Mouse (Mus musculus) embryonic facial prominence, embryonic 10.5 days (tissue): ENCODE data around the gene Lancl1. TPM values are rescaled to one million over a fixed set of nuclear protein-coding genes. Genes with fewer than 3 reads are reported as not detected.
A peak's percentile ranks its signal among the peaks of the same experiment; 100 is the strongest.

Source experiments
- DNase-seq: peaks from one replicate; pipeline ENCODE4 v3.0.0-alpha.2; 2017; ENCODE audit warnings: low spot score
- H3K27ac ChIP-seq: fragments of 300-500 bp; sonication (generic); replicated peaks from 2 replicates; pipeline ENCODE4 v1.5.1; 2016; ENCODE audit warnings: mild to moderate bottlenecking
- H3K27me3 ChIP-seq: fragments of 300-500 bp; sonication (generic); replicated peaks from 2 replicates; pipeline ENCODE4 v1.6.1; 2016; ENCODE audit warnings: low read depth, mild to moderate bottlenecking; ENCODE audit not compliant: poor library complexity, severe bottlenecking
- H3K36me3 ChIP-seq: fragments of 300-500 bp; sonication (generic); replicated peaks from 2 replicates; pipeline ENCODE4 v1.6.1; 2016; ENCODE audit warnings: mild to moderate bottlenecking, moderate library complexity
- H3K4me1 ChIP-seq: fragments of 300-500 bp; sonication (generic); 2 replicates; pipeline ENCODE4 v1.6.1; 2016
- H3K4me3 ChIP-seq: fragments of 300-500 bp; sonication (generic); 2 replicates; pipeline ENCODE4 v1.5.1; 2016; ENCODE audit warnings: mild to moderate bottlenecking, moderate library complexity
- H3K9me3 ChIP-seq: fragments of 300-500 bp; sonication (generic); 2 replicates; pipeline ENCODE4 v1.6.1; 2016; ENCODE audit warnings: mild to moderate bottlenecking
- WGBS: fragments of 180-500 bp; shearing (Covaris S2); methylation state at CpG from one replicate; pipeline ENCODE4 v1.1.7; 2016; 5-methylcytosine and 5-hydroxymethylcytosine counted together
- polyA plus RNA-seq: library from polyadenylated mRNA; unstranded; fragments of >200 nt; fragmentation: Nextera tagmentation; extraction: Ambion mirVana; gene quantifications from 2 replicates; pipeline ENCODE4 v1.2.1, GENCODE M21; 2016

Gene Lancl1
- 70.7 and 79.7 TPM in 2 replicates for polyA plus RNA-seq

DNA sequence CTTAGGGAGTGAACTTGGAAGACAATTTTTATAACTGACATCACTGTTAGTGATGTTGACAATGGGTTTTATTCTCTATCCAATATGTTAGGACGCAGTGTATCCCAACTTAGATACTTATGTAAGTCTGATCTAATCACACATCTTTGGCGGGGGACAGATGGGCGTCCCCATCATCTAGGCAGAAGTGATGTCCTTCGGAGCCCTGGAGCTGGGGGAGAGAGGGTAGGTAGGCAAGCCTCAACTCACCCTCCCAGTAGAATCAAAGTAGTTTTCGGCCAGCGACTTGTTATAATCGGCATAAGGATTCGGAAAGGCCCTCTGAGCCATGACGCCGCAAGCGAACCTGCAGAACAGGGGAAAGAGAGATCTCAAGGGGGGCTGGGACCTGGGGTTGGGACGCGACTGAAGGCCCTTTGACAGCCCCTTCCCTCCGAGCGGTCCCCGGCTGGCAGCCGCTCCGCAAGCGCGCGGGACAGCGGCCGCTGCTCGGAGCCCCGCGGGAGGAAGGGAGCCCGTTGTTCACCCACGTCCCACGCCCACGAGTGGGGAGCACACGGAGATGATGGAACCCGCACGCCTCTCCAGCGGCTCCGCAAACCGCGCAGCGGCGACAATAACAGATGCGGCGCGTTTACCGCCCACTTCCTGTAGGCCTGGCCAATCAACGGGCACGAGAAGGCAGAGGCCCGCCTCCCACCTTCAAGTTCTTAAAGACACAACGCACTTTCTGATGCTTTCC is at the start of gene Lancl1:
Lancl1 (minus strand) TSS at position 627 of the 742 bp plus-strand sequence.
- peak; percentile 89 for DNase-seq
- peaks cover 30% of the 10 kb centered on the region for H3K36me3 ChIP-seq
- H3K4me3 ChIP-seq, result peak within 1 kb of the TSS; percentile 91
- no peaks in the 10 kb centered on the region for H3K27me3 ChIP-seq
- no peaks in the 10 kb centered on the region for H3K9me3 ChIP-seq
- H3K27ac ChIP-seq, result peak within 1 kb of the TSS; percentile 84
- peaks cover 13% of the 10 kb centered on the region for H3K4me1 ChIP-seq
- WGBS, result 1% methylated on average over 47 of the region's 47 CpGs

DNA sequence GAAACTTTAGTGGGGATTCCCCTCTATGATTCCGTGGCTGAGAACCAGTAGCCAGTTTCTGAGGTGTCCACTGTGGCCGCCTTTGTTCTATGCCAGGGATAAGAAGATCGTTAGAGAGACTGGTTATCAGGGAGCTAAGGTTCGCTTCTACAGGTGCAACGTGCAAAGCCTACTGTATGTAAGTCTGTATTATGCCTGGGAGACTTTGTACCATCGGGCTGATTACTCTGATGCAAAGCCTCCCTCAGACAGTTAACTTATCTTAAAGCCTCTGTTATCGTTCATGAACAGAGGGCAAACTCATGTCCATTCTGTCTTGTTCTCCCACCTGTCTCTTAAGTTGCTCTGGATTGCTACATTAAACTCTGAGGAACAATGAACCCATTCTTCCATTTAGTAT is 40.5 kb upstream of the Lancl1 start:
- Histone ChIP-seq H3K36me3 (no peaks in the 10 kb centered on the region), H3K9me3 (no peaks in the 10 kb centered on the region), H3K27ac (no peak overlapping the region), H3K27me3 (no peaks in the 10 kb centered on the region), H3K4me3 (no peak overlapping the region), H3K4me1 (no peaks in the 10 kb centered on the region)
- no peak for DNase-seq
- 85% methylated on average over 7 of the region's 7 CpGs for WGBS

DNA sequence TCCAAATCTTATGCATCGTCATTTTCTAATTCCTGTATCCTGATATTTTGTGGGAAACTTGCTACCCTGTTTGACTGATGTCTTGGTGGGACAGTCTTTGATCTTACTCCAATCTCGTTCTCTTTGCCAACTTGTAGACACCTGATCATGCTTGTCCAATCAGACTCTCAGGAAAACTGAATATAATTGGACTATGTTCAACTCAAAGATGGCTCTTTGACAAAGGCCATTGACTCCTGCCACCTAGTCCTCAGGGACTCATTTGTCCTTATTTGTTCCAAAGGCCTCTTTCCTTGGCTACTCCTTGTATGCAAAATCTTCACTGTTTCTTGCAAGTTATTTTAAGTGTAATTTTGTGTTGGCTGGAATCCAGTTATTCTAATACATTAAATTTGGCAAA is 40.0 kb upstream of the Lancl1 start:
- Histone ChIP-seq H3K9me3 (no peaks in the 10 kb centered on the region), H3K27me3 (no peaks in the 10 kb centered on the region), H3K4me3 (no peak overlapping the region), H3K27ac (no peak overlapping the region), H3K36me3 (no peaks in the 10 kb centered on the region), H3K4me1 (no peaks in the 10 kb centered on the region)
- no peak for DNase-seq
- 81% methylated on average over 2 of the region's 2 CpGs for WGBS

DNA sequence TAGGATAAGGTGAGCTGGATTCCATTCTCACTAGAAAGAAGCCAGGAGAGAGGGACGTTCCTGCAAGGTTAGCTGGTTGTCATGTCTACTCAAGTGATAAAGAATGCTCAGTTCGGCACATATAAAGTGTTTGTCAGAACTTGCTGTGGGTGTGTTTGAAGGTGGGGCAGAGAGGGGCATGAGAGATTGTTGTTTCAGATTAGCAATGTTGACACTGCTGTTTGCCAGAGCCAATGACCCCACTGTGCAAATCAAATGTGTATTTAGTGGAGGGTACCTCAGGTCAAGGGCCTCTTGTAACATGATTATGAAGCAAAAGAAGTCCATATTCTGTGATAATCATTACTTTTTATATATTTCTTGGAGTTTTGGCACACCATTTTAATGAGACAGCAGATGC is 39.1 kb upstream of the Lancl1 start:
- no peak overlapping the region for H3K4me3 ChIP-seq
- no peaks in the 10 kb centered on the region for H3K27me3 ChIP-seq
- no peaks in the 10 kb centered on the region for H3K36me3 ChIP-seq
- WGBS, result 75% methylated on average over 2 of the region's 2 CpGs
- H3K4me1 ChIP-seq, result no peaks in the 10 kb centered on the region
- H3K9me3 ChIP-seq, result no peaks in the 10 kb centered on the region
- H3K27ac ChIP-seq, result no peak overlapping the region
- no peak for DNase-seq

DNA sequence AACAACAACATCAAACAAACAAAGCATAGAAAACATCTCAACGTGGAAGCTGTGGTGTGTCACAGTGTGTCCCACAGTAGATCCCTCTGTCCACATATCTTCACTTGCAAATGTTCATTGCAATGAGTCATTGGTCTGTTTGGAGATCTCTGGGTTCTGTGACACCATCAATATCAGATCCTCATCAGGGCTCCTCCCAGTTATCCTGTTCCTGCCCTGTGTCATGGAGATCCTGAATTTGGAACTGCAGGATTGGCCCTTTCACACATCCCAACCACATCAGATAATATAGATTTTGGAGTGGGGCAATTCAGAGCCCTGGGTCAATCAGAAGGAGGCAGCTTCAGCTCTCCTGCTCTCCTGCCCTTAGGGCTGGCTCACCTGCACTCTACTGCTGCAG is 28.9 kb upstream of the Lancl1 start:
- 69% methylated on average over 1 of the region's 1 CpGs for WGBS
- H3K4me1 ChIP-seq, result no peaks in the 10 kb centered on the region

DNA sequence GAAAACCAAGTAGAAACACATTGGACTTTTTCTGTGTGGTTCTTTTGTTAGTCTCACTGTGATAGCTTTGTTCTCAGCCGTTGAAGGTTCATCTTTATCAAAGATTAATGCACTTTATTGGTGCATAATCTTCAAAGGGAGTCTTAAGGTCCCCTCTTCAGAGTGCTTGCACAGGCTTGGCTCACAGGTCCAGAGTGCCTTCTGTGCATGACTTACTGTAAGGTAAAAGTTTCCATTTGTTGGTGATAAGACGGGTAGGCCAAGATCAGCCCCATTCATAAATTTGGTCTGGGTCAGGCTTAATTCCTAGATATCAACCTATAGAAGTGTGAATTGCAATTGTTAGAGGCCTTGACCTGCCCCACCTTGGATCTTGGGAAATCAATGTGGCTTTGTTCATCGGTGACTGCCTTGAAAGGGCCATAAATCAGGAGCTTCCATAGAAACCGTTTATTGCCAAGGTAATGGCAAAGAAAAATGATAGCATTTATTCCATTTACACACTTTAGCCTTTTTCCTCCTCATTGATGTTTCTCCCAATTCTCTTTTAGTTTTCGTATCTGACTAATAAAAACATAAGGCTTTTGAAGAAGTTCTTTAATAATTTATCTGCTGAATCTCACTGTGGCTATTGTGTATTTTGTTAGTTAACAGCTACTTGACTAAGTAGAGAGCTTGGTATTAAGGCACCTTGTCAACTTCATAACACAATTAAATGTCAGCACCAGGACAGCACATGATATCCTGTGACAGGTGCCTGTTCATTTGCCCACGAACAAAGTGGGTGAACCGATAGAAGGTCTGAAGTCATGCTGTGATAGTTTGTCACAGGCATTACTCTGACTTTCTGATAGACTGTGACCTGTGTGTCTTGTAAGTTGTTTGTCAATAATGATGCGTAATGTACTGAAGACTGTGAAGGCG is 26.9 kb upstream of the Lancl1 start:
- H3K36me3 ChIP-seq, result no peaks in the 10 kb centered on the region
- no peaks in the 10 kb centered on the region for H3K9me3 ChIP-seq
- no peaks in the 10 kb centered on the region for H3K4me1 ChIP-seq
- no peak overlapping the region for H3K27ac ChIP-seq
- DNase-seq, result no peak
- no peaks in the 10 kb centered on the region for H3K27me3 ChIP-seq
- no peak overlapping the region for H3K4me3 ChIP-seq
- WGBS, result 90% methylated on average over 9 of the region's 9 CpGs

More for the DNA sequence above, 28.9 kb upstream of the Lancl1 start:
- H3K4me3 ChIP-seq, result no peak overlapping the region
- DNase-seq, result no peak
- H3K36me3 ChIP-seq, result no peaks in the 10 kb centered on the region
- H3K27ac ChIP-seq, result no peak overlapping the region
- H3K27me3 ChIP-seq, result no peaks in the 10 kb centered on the region
- no peaks in the 10 kb centered on the region for H3K9me3 ChIP-seq

DNA sequence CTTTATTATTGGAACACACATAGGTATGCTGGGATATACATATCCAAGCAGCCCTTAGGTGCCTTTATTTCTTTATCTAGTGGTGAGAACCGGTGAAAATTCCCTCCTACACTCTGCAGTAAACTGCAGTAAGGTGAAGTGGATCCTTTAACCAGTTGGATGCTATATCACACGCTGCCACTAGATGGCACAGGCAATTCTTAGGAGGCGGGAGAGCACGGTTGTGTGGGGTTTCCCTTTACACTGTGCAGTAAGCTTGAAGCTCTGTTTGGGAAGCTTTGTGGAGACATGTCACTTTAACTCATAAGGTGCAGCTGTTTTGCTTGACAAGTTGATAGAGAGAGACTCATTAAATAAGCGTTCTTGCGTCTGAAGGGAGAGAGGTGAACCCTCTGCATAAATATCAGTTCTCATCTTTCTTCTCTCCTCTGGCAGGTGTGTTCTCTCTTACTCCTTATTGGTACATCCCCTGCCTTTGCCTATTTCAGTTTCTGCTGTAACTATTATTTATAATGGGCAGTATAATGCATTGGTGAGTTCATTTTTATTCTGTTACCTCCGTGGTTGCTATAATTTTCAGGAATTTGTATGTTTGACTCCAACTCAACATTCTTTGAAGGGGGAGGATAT is 22.9 kb upstream of the Lancl1 start:
- 11% methylated on average over 7 of the region's 7 CpGs for WGBS
- no peaks in the 10 kb centered on the region for H3K9me3 ChIP-seq
- H3K36me3 ChIP-seq, result no peaks in the 10 kb centered on the region
- no peak overlapping the region for H3K27ac ChIP-seq
- DNase-seq, result peak; percentile 67
- H3K4me1 ChIP-seq, result no peaks in the 10 kb centered on the region
- no peak overlapping the region for H3K4me3 ChIP-seq
- no peaks in the 10 kb centered on the region for H3K27me3 ChIP-seq

DNA sequence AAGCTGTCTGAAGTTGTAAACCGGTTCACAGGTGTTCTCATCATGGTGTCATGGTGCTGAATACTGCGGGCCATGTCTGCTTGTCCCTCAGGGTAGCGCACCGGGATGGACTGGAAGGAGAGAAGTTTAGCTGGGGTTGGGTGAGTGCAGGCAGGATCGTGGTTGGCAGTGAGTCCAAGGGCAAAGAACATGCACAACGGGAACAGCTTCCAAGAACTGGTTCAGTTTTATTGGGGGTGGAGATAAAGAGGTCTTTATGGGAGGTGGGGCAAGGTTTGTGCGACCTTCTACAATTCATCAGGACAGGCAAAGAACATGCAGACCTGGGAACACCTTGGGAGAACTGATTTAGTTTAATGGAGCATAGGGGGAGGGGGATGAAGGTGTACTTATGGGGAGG is 17.1 kb upstream of the Lancl1 start:
- Histone ChIP-seq H3K27me3 (no peaks in the 10 kb centered on the region), H3K36me3 (no peaks in the 10 kb centered on the region), H3K4me1 (no peaks in the 10 kb centered on the region), H3K27ac (no peak overlapping the region), H3K9me3 (no peaks in the 10 kb centered on the region), H3K4me3 (no peak overlapping the region)
- WGBS, result 95% methylated on average over 7 of the region's 7 CpGs
- DNase-seq, result no peak

DNA sequence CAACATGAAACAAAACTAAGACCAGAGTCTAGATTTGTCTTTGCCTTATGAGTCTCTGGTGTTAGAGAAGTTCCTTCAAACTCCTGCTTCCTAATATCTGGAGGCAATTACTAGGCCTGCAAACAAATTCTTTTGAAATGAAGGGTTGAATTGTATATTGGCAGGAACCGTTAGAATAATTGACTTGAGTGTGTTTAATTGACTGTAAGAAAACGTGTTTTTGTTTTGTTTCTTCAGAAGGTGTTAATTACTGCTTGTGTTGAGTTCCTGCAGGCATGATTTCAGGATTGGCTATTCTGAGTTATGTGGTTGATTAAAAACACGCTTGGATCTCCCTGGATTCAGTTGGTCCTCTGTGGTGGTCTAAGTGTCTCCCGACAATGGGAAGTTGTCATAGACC is 14.0 kb upstream of the Lancl1 start:
- no peaks in the 10 kb centered on the region for H3K36me3 ChIP-seq
- 52% methylated on average over 4 of the region's 4 CpGs for WGBS
- no peak for DNase-seq

DNA sequence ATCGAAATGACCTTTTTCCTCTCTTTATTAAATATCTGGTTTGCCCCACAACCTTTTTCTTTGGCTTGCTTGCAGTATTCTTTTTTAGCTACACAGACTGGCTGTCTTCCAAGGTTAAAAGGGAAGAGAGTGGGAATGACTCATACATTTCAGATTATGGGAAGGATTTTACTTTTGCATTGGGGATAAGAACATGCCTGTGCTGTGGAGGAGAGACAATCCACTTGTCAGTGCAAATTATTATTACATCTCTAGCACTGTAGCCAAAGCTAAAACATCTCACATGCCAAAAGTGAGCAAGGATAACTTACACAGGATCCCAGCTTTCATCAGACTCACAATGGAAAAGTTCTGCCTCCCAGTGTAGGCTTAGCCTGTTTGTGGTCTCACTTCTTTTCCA is 10.9 kb upstream of the Lancl1 start:
- Histone ChIP-seq H3K9me3 (no peaks in the 10 kb centered on the region), H3K27ac (no peak overlapping the region), H3K27me3 (no peaks in the 10 kb centered on the region), H3K4me3 (no peak overlapping the region), H3K4me1 (no peaks in the 10 kb centered on the region), H3K36me3 (no peaks in the 10 kb centered on the region)
- DNase-seq, result no peak
- 70% methylated on average over 1 of the region's 1 CpGs for WGBS

More for the DNA sequence above, 14.0 kb upstream of the Lancl1 start:
- H3K9me3 ChIP-seq, result no peaks in the 10 kb centered on the region
- H3K27me3 ChIP-seq, result no peaks in the 10 kb centered on the region
- no peaks in the 10 kb centered on the region for H3K4me1 ChIP-seq
- H3K4me3 ChIP-seq, result no peak overlapping the region
- no peak overlapping the region for H3K27ac ChIP-seq

DNA sequence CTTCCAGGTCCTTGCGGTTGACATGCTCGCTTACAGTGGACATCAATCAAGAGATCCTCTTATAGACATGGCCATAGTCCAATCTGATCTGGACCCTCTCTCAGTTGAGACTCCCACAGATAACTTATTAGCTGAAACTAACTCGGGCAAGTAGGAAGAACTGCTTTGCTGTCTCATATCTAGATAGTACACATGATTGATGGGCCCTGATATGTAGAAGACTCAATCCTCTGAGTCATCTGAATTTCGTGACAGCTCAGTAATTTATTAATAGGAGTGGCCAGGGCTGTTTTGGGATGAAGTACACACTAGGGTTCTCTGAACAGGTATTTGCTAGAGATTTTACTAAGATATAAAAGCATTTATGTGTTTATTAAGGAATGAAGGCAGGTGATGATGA is 10.0 kb upstream of the Lancl1 start:
- Histone ChIP-seq H3K9me3 (no peaks in the 10 kb centered on the region), H3K27me3 (no peaks in the 10 kb centered on the region), H3K4me1 (no peaks in the 10 kb centered on the region), H3K4me3 (no peak overlapping the region), H3K36me3 (no peaks in the 10 kb centered on the region), H3K27ac (no peak overlapping the region)
- 85% methylated on average over 4 of the region's 4 CpGs for WGBS
- DNase-seq, result no peak

DNA sequence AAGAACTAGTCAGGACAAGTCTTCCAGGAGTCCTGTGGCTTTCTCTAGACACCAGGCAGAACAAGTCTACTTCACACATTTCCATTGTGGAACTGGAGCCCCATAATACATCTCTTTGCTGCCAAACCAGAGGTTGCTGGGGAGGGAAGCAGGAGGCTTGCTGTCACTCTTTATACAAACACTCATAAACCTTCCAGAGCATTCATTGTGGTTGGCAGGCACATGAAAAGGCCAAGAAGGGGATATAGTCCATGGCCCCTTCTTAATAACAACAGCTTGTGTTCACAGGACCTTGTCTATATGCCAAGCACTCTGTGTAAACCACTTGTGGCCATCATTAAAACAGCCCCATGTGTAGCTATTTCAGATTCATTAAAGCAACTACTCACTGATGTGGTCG is 6.4 kb upstream of the Lancl1 start:
- DNase-seq, result no peak
- Histone ChIP-seq H3K4me1 (no peaks in the 10 kb centered on the region), H3K27ac (no peak overlapping the region), H3K27me3 (no peaks in the 10 kb centered on the region), H3K4me3 (no peak overlapping the region), H3K36me3 (no peaks in the 10 kb centered on the region), H3K9me3 (no peaks in the 10 kb centered on the region)
- 64% methylated on average over 1 of the region's 1 CpGs for WGBS
